Mouse (Mus musculus): ENCODE measurements around the gene Taf10.

The Taf10 gene

GRCm38 (mm10) chr7:105726144-105726979, 17.8 kb downstream of the Taf10 start:
- DNase-seq (ENCODE audit: low read depth, low spot score) = peak; percentile 67

GRCm38 (mm10) chr7:105721916-105722315, 22.2 kb downstream of the Taf10 start:
- DNase-seq (ENCODE audit: low read depth, low spot score) = no peak

DNA sequence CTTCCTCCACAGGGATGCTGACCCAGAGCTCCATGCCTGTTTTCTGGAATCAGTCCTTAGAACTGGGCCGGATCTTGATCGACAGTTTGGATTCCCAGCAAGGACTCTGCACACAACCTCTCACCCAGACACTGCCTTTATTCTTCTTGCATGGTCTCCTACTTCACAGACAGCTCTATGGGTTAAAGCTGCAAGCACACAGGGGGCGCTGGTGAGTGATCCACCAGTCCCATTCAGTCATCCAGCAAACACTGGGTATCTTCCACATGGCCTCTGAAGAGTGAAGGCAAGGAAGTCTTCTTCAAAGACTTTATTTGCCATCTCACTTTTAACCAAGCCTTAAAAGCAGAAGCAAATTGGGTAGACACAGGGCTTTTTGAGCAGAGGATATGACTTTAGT, 28.8 kb downstream of the Taf10 start:
- peak; percentile 23 for DNase-seq (ENCODE audit: low read depth, low spot score)

DNA sequence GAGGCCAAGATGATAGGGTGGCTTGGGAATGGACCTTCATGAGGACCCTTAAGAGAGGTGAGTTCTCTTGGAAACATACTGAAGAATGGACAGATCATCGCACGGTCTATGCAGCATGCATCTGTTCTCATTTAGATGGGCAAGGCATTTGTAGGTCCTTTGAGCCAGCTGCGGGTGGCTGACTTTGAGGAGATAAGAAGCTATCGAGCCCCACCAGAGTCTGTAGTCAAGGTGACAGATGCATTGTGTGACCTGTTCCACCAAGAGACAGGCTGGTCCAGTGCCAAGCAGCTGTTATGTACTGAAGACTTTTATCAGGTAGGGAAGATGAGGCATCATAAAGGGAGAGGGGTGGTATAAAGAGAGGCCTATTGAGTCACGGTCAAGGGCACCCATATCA, 35.4 kb downstream of the Taf10 start:
- no peak for DNase-seq (ENCODE audit: low read depth, low spot score)

DNA sequence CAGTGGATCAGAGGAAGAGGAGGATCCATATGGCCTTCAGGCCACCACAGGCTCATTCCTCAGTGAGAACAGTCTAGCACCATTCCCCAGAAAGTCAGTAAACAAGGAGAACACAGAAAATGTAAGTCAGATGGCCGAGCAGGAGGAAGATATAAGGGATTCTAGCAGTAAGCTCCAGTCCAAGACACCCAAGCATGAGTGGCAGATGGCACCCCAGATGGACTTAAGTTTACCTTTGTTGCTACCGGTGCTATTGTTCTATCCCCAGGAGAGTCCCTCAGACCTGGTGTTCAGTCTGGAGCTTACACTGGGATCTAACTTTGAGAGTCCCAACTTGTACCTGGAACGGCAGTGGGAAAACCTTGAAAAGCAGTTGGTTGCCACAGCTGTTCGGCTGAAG, 40.3 kb downstream of the Taf10 start:
- DNase-seq (ENCODE audit: low read depth, low spot score) = no peak

DNA sequence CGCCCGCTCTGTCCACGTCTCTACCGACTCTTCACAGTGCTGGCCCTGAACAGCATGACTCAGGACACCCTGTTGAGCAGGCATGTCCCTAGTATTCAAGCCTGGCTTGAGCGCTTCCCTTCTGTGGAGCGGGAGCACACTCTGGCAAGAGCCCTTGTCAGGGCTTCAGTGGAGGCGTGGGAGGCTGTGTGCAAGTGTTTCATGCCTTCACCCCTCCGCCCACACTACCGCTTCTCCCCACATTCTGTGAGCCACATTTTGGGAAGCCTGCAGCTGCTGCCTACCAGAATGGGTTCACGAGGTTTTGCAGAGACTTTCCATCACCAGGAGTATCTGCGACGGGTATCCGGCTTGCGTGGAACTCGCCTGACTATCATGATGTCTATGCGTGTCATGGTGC, 41.0 kb downstream of the Taf10 start:
- no peak for DNase-seq (ENCODE audit: low read depth, low spot score)

DNA sequence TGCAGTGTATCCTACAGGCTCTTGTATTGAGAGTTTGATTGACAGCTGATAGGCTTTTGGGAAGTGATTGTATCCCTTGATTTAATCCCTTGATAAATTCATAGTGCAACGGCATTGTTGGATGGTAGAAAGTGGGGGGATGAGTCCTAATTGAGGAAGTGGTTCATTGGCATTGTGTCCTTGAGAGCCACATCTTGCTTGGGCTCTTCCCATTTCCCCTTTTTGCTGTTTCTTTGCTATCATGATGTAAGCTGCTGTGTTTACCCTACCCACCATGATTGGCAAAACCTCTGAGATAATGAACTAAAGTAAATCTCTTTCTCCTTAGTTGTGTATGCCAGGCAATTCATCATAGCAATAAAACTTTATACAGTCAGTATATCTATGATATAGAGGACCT, 53.3 kb downstream of the Taf10 start:
- DNase-seq (ENCODE audit: low read depth, low spot score) = no peak

All from ES-CJ7 (cell line).